Mouse (Mus musculus): ENCODE results near the gene Slc22a1.
"Not testable (repeated sequence)": the region's sequence is repeated elsewhere in the genome, so short reads cannot be mapped to it uniquely, and the experiment has no call there.

DNA sequence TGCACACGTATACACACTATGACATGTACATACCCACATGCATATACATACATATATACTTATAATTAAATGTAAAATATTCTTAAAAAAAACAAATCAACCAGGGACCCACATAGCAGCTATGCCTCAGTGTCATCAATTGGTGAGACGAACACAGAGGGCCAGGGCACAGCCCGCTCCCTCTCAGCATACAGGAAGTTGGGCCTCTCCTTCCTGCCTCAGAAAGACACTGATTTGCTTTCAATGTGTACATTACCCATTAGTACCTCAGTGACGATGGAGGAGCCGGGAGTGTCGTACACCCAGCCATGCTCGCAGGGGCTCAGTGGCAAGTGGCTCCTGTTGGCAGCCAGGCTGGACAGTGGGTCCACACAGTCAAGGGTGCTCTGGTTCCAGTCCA, 649 bp downstream of the Slc22a1 start:
- TF ChIP-seq CTCF (IDR thresholded peaks at IDR 0.05; ENCODE audit: low read depth); EP300 (optimal IDR thresholded peaks at IDR 0.05): not testable (repeated sequence)

Measured in stomach, postnatal 0 days (tissue).